Mouse (Mus musculus): Measurements from ENCODE around the gene Zfp934. TPM values are rescaled to one million over a fixed set of nuclear protein-coding genes. Genes with fewer than 3 reads are reported as not detected.
A peak's percentile ranks its signal among the peaks of the same experiment; 100 is the strongest.
"Not testable (repeated sequence)": the region's sequence is repeated elsewhere in the genome, so short reads cannot be mapped to it uniquely, and the experiment has no call there.

Gene Zfp934
- 11.0 and 11.3 TPM in 2 replicates for polyA plus RNA-seq (2015; fragmentation: Nextera tagmentation; extraction: Ambion mirVana)

GRCm38 (mm10) chr13:62571099-62571498 is at the start of gene Zfp934:
TSS of gene Zfp934 (minus strand) at chr13:62571199.
- not testable (repeated sequence) for H3K27me3 ChIP-seq (ENCODE audit: control insufficient read depth, insufficient read depth, low read depth, low read length); ATAC-seq; H3K4me3 ChIP-seq (ENCODE audit: low read depth, low read length); H3K4me2 ChIP-seq (ENCODE audit: low read length); H3K36me3 ChIP-seq (ENCODE audit: control insufficient read depth, insufficient read depth, low read length); H3K9me3 ChIP-seq (replicated peaks; ENCODE audit: control insufficient read depth, low read length, poor library complexity, severe bottlenecking); H3K9ac ChIP-seq (ENCODE audit: low read depth, low read length); H3K27ac ChIP-seq (ENCODE audit: low read length); H3K4me1 ChIP-seq (ENCODE audit: control insufficient read depth, insufficient read depth, low read length)
- 96% methylated on average over 3 of the region's 6 CpGs for WGBS

- not testable (repeated sequence) for H3K4me3 ChIP-seq (ENCODE audit: low read depth, low read length); H3K9ac ChIP-seq (ENCODE audit: low read depth, low read length); H3K27ac ChIP-seq (ENCODE audit: low read length); H3K27me3 ChIP-seq (ENCODE audit: control insufficient read depth, insufficient read depth, low read depth, low read length); H3K9me3 ChIP-seq (replicated peaks; ENCODE audit: control insufficient read depth, low read length, poor library complexity, severe bottlenecking); ATAC-seq; H3K36me3 ChIP-seq (ENCODE audit: control insufficient read depth, insufficient read depth, low read length); H3K4me1 ChIP-seq (ENCODE audit: control insufficient read depth, insufficient read depth, low read length); H3K4me2 ChIP-seq (ENCODE audit: low read length)
- WGBS = 91% methylated on average over 4 of the region's 4 CpGs
Measured at GRCm38 (mm10) chr13:62617449-62617848, 46.5 kb upstream of the Zfp934 start.

- not testable (repeated sequence) for ATAC-seq; H3K4me1 ChIP-seq (ENCODE audit: control insufficient read depth, insufficient read depth, low read length); H3K4me2 ChIP-seq (ENCODE audit: low read length); H3K27ac ChIP-seq (ENCODE audit: low read length); H3K9me3 ChIP-seq (replicated peaks; ENCODE audit: control insufficient read depth, low read length, poor library complexity, severe bottlenecking); H3K4me3 ChIP-seq (ENCODE audit: low read depth, low read length); H3K36me3 ChIP-seq (ENCODE audit: control insufficient read depth, insufficient read depth, low read length); H3K9ac ChIP-seq (ENCODE audit: low read depth, low read length); H3K27me3 ChIP-seq (ENCODE audit: control insufficient read depth, insufficient read depth, low read depth, low read length)
- 25% methylated on average over 1 of the region's 1 CpGs for WGBS
Measured at GRCm38 (mm10) chr13:62561696-62562095, 9.3 kb downstream of the Zfp934 start.

GRCm38 (mm10) chr13:62558189-62559110 is 12.5 kb downstream of the Zfp934 start, which contains the start of gene Zfp935:
TSS of gene Zfp935 (minus strand) at chr13:62558511.
- not testable (repeated sequence) for H3K9me3 ChIP-seq (replicated peaks; ENCODE audit: control insufficient read depth, low read length, poor library complexity, severe bottlenecking); H3K4me1 ChIP-seq (ENCODE audit: control insufficient read depth, insufficient read depth, low read length); H3K27me3 ChIP-seq (ENCODE audit: control insufficient read depth, insufficient read depth, low read depth, low read length); H3K36me3 ChIP-seq (ENCODE audit: control insufficient read depth, insufficient read depth, low read length); H3K27ac ChIP-seq (ENCODE audit: low read length)
- Histone ChIP-seq H3K4me2 (ENCODE audit: low read length) (peak within 1 kb of the TSS; percentile 48), H3K4me3 (ENCODE audit: low read depth, low read length) (peak within 1 kb of the TSS; percentile 42), H3K9ac (ENCODE audit: low read depth, low read length) (peak within 1 kb of the TSS; percentile 54; the same call in 1 of the 2 replicates)
- ATAC-seq = peak; percentile 75; the same call in 1 of the 2 replicates
- WGBS = 5% methylated on average over 25 of the region's 27 CpGs

- not testable (repeated sequence) for H3K27ac ChIP-seq (ENCODE audit: low read length); ATAC-seq; H3K4me1 ChIP-seq (ENCODE audit: control insufficient read depth, insufficient read depth, low read length); H3K9ac ChIP-seq (ENCODE audit: low read depth, low read length); H3K27me3 ChIP-seq (ENCODE audit: control insufficient read depth, insufficient read depth, low read depth, low read length); H3K4me3 ChIP-seq (ENCODE audit: low read depth, low read length); H3K36me3 ChIP-seq (ENCODE audit: control insufficient read depth, insufficient read depth, low read length); H3K9me3 ChIP-seq (replicated peaks; ENCODE audit: control insufficient read depth, low read length, poor library complexity, severe bottlenecking); H3K4me2 ChIP-seq (ENCODE audit: low read length)
Measured at GRCm38 (mm10) chr13:62530129-62530528, 40.9 kb downstream of the Zfp934 start.

- H3K4me2 ChIP-seq (ENCODE audit: low read length); H3K4me1 ChIP-seq (ENCODE audit: control insufficient read depth, insufficient read depth, low read length); H3K9ac ChIP-seq (ENCODE audit: low read depth, low read length); H3K4me3 ChIP-seq (ENCODE audit: low read depth, low read length); H3K27ac ChIP-seq (ENCODE audit: low read length); ATAC-seq; H3K9me3 ChIP-seq (replicated peaks; ENCODE audit: control insufficient read depth, low read length, poor library complexity, severe bottlenecking); H3K36me3 ChIP-seq (ENCODE audit: control insufficient read depth, insufficient read depth, low read length); H3K27me3 ChIP-seq (ENCODE audit: control insufficient read depth, insufficient read depth, low read depth, low read length): not testable (repeated sequence)
- whole genome bisulfite sequencing = 84% methylated on average over 1 of the region's 1 CpGs
Measured at GRCm38 (mm10) chr13:62510641-62511420, 60.2 kb downstream of the Zfp934 start.

GRCm38 (mm10) chr13:62472661-62473060 is 98.3 kb downstream of the Zfp934 start:
- H3K4me3 ChIP-seq (ENCODE audit: low read depth, low read length); H3K4me2 ChIP-seq (ENCODE audit: low read length); H3K9me3 ChIP-seq (replicated peaks; ENCODE audit: control insufficient read depth, low read length, poor library complexity, severe bottlenecking); H3K9ac ChIP-seq (ENCODE audit: low read depth, low read length); H3K27me3 ChIP-seq (ENCODE audit: control insufficient read depth, insufficient read depth, low read depth, low read length); H3K36me3 ChIP-seq (ENCODE audit: control insufficient read depth, insufficient read depth, low read length); ATAC-seq; H3K27ac ChIP-seq (ENCODE audit: low read length); H3K4me1 ChIP-seq (ENCODE audit: control insufficient read depth, insufficient read depth, low read length): not testable (repeated sequence)
- 95% methylated on average over 8 of the region's 8 CpGs for WGBS

GRCm38 (mm10) chr13:62469947-62470346 is 101.1 kb downstream of the Zfp934 start:
- not testable (repeated sequence) for H3K4me3 ChIP-seq (ENCODE audit: low read depth, low read length); ATAC-seq; H3K4me1 ChIP-seq (ENCODE audit: control insufficient read depth, insufficient read depth, low read length); H3K4me2 ChIP-seq (ENCODE audit: low read length); H3K9ac ChIP-seq (ENCODE audit: low read depth, low read length); H3K9me3 ChIP-seq (replicated peaks; ENCODE audit: control insufficient read depth, low read length, poor library complexity, severe bottlenecking); H3K27ac ChIP-seq (ENCODE audit: low read length); H3K36me3 ChIP-seq (ENCODE audit: control insufficient read depth, insufficient read depth, low read length); H3K27me3 ChIP-seq (ENCODE audit: control insufficient read depth, insufficient read depth, low read depth, low read length)
